Mouse (Mus musculus): ENCODE data around the gene Scaf1.

The Scaf1 gene

GRCm38 (mm10) chr7:45015957-45016612, at the start of gene Scaf1:
TSS of gene Scaf1 (minus strand) at chr7:45016363.
- DNase-seq (ENCODE audit: low read depth, low spot score) = peak; percentile 98

DNA sequence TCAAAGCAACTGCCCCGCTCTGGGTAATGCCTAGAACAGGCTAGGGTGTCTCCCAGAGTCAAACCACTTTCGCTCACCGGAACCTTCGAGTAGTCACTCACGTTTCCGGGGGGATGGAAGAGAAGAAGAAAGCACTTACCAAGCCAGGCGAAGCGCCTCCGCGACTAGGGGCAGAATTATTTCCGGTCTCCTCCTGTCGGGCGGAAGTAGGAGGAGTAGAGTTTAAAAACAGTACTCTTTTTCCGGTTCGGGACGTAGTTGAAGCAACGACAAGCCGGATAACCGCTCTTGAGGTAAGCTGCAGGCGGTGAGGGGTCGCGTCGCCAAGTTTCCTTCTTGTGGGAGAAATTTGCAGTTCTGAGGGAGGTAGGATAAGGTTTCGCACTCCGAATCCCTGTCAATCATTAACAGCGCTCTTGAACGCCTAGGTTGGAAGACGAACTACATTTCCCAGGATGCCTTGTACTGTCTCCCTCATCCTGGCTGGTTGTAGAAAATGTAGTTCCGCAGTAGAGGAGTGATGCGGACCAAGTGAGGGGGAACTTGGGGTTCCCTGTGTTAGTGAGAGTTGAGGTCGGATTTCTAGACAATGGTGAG, 46.2 kb upstream of the Scaf1 start, which contains the start of the genes Nosip and Prrg2:
Gene Nosip (plus strand): TSS at position 191 of the 597 bp plus-strand sequence.
Gene Prrg2 (minus strand): TSS at position 439 of the 597 bp plus-strand sequence.
- peak; percentile 97 for DNase-seq (ENCODE audit: low read depth, low spot score)

DNA sequence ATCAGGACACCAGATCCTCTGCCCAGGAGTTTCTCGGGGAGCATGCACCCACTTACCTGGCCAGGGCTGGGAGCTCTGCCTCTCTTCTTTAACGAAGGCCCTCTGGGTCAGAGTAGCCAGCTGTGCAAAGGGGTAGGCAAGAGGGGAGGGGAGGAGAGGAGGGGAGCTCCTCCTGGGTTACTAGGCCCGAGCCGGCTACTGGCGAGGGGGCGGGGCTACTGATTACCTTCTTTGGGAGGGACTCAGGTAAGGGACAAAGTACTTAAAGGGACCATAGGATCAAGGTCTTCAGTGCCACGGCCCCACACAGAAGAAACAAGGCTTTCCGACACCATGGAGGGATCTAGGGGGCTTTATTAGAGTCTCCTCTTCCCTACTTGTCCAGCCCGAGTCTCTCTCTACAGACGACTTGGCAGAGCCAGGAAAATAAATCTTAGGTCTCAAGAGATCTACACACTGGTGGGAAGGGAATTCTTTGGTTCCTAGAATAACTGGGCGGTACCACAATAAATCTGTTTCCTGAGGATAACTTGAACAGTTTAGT, 45.4 kb upstream of the Scaf1 start:
- peak; percentile 33 for DNase-seq (ENCODE audit: low read depth, low spot score)

- DNase-seq (ENCODE audit: low read depth, low spot score) = no peak
These were observed 44.5 kb upstream of the Scaf1 start for GRCm38 (mm10) chr7:45060632-45061122.

DNA sequence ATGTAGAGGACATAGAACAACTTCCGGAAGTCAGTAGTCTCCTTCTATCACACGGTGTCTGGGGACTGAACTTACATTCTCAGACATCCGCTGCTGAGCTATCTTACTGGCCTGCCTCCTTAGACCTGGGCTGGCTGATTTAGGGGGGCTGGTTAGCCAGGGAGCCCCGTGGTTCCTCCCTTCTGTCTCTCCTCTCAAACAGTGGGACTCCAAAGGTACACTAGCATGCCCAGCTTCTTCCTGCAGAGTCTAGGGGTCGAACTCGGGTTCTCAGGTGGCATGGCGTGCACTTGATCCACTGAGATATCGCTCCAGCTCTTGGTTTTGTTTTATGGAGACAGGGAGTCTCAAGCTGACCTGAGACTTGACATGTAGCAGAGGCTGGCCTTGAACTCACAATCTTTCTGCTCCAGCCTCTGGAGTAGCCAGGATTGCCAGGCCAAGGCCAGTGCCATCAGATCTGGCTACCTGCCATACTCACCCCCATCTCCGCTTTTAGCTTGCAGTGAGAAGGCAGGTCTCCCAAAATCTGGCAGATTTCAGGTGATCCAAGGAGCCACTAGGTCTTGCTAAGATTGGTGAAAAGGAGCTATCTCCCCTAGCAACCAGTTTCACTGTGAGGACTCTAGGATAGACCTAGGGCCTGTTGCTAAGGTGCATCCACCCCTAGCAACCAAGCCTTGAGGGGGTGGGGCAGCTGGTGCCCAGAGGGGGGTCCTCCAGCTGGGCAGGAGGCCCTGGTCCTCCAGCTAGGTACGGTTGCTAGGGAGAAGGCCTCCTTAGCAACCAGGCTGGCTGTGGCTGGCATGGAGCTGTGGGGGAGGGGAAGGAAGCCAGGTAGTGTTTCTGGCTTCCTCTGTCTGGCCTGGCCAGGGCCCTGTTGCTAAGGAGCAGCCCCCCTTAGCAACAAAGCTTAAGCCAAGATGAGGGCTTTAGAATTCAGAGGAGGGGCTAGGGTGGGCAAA, 42.7 kb upstream of the Scaf1 start:
- DNase-seq (ENCODE audit: low read depth, low spot score) = no peak

DNA sequence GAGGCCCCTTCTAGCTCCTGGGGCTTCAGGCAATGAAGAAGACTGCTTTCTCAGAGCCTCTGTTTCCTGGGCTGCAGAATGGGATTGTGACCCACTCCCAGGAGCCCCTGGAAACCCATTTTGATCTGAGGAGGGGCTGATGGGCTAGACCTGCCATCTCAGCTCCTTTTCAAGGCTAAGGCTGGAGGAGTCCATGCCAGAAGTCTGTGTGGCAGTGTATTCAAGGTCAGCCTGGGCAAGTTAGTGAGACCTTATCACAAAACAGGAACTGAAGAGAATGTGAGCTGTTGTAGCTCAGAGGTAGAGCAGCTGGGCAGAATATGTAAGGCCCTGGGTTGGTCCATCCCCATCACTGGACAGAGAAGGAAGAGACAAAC, 40.8 kb upstream of the Scaf1 start:
- DNase-seq (ENCODE audit: low read depth, low spot score) = no peak

DNA sequence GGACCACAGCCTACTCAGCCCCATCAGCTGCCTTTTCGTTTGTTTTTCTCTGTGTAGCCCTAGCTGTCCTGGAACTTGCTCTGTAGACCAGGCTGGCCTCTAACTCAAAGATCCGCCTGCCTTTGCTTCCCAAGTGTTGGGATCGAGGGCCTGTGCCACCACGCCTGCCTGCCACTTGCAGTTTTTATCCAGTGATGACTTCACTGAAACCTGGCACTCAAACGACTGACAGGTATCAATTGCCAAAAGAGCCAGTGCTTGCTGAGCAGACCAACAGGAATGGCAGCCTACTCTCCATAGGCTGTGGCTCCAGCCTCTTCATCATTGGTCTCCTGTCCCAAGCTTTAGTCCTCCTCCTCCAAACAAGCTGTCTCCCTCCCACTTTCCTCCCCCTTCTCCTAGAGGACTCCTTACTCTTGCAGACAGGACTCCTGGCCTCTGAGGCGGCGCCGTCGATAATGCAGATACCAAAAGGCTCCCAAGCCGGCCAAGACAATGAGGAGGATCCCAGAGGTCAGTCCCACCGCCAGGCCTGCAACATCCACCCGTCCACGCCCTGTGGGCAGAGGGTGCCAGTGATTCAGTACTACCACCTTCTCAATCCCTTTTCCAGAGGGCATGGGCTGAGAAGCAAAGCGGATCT, 40.3 kb upstream of the Scaf1 start:
- DNase-seq (ENCODE audit: low read depth, low spot score) = no peak

DNA sequence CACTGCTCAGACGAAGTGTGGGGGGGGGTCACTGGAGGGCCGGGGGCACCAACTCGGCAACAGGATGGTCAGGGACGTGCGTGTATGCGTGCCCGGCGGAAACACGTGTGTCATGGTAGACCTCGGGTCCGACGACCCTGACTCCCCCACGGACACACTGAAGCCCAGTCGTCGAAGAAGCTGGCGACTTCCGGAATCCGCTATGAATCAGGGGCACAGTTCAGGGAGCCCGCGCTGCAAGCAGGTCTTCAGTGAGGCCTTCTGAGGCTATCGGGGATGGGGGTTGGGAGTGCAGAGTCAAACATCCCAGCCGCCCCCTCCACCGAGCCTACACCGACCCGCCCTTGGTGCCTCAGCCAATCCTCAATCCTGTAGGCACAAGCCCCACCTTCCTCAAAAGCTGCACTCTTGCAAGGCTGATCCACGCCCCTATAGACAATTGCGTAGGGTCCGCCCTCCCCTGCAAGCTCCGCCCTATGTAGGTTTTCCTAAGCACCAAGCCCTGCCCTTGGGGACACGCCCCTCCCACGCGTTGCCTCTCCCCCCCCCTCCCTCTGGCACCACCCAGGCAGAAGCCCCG, 37.9 kb upstream of the Scaf1 start:
- DNase-seq (ENCODE audit: low read depth, low spot score) = peak; percentile 98

GRCm38 (mm10) chr7:45053117-45053930, 37.2 kb upstream of the Scaf1 start:
- DNase-seq (ENCODE audit: low read depth, low spot score) = peak; percentile 73

GRCm38 (mm10) chr7:45052862-45053116, 36.6 kb upstream of the Scaf1 start, which contains the start of gene Prr12:
TSS of gene Prr12 (minus strand) at chr7:45052881.
- DNase-seq (ENCODE audit: low read depth, low spot score) = no peak

- DNase-seq (ENCODE audit: low read depth, low spot score) = peak; percentile 49
These were observed 36.2 kb upstream of the Scaf1 start for GRCm38 (mm10) chr7:45052181-45052861.

GRCm38 (mm10) chr7:45051601-45051974, 35.4 kb upstream of the Scaf1 start:
- peak; percentile 23 for DNase-seq (ENCODE audit: low read depth, low spot score)

- DNase-seq (ENCODE audit: low read depth, low spot score) = peak; percentile 89
These were observed 34.9 kb upstream of the Scaf1 start for GRCm38 (mm10) chr7:45050945-45051600.

DNA sequence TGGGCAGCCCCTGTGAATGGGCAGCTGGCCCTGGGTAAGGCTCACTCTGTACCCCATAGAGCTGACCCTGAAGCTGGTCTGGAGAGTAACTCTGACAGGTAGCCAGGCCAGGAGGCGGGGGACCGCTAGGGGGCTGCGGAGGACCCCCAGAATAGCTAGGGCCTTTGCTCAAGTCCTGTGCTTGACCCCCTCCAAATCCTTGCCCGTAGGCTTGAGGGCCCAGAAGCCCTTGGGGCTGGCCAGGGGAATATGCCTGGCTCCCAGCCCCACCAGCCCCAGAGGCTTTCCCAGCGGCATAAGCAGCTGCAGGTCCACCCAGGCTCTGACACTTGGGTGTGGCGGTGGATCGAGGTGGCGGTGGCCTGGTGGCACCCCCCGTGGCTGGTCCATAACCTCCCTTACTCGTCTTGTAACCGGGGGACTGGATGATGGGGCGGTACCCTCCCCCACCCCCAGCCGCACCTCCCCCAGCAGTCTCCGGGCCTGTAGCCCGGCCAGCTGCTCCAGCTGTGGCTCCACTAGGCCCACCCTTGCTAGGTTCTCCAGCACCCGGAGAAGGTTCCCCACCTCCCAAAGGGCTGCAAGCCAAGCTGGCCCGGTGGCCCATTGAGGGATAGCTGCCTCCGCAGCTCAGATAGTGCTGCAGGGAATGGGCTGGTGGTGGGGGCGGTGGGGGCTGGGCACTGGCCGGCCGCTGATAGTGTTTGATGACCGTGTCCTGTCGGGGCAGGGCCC, 32.9 kb upstream of the Scaf1 start:
- no peak for DNase-seq (ENCODE audit: low read depth, low spot score)

GRCm38 (mm10) chr7:45048001-45048890, 32.1 kb upstream of the Scaf1 start:
- DNase-seq (ENCODE audit: low read depth, low spot score) = no peak

GRCm38 (mm10) chr7:45047491-45047890, 31.3 kb upstream of the Scaf1 start:
- DNase-seq (ENCODE audit: low read depth, low spot score) = no peak

GRCm38 (mm10) chr7:45046853-45047350, 30.7 kb upstream of the Scaf1 start:
- no peak for DNase-seq (ENCODE audit: low read depth, low spot score)

Measured in 3T3-L1 (cell line).